Mouse (Mus musculus): ENCODE measurements around the gene Mgme1. TPM values are rescaled to one million over a fixed set of nuclear protein-coding genes. Genes with fewer than 3 reads are reported as not detected.

Mgme1 gene
- total RNA-seq (2014; rRNA removed), result 5.2 and 5.4 TPM in 2 replicates
- polyA plus RNA-seq (2015; fragmentation: Nextera tagmentation; extraction: Ambion mirVana), result 4.6 and 5.8 TPM in 2 replicates

DNA sequence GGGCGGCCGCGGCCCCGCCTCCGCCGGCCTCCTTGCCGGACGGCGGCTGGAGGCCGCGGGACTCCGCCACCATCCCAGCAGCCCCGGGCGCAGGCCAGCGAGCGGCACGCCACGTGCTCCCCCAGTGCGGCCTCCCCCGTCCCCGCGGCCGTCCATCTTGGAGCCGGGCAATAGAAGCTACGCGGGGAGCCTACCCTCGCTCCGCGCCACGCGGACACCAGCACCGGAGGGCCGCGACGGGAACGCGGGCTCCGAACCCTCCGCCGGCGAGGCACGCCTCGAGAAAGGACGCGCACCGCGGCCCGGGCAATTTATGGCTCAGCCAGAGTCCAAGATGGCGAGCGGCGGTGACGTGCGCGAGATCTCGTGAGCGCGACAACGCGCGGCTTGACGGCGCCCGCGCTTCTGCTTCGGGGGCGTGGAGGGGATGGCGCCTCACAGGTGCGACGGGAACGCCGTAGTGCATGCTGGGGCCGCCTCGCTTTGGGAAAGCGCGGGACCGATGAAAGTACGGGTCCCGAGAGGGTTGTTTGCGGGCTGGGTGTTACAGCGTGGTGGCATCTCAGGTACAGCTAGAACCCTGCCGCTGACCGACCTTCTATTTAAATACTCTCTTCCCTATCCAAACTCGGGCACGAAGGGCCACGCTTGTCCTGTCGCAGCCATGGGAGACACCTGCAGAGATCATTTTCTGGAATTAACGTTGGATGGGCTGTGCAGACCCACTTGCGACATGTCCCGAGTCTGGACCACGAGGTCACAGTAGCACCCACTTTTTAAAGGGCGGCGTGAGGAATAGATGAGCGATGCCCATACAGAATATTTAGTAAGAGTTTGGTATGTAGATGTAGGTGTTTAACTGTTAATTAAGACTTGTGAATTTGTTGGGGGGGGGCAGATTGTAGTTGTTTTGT lies at the start of gene Mgme1, which contains the start of gene Snx5:
TSS of gene Mgme1 (plus strand) at position 157 of the 914 bp plus-strand sequence.
TSS of gene Snx5 (minus strand) at position 400 of the 914 bp plus-strand sequence.
- no peak for TF ChIP-seq CTCF (IDR thresholded peaks at IDR 0.05; ENCODE audit: low read depth)
- Histone ChIP-seq H3K9ac (peak within 1 kb of the TSS; percentile 94), H3K4me3 (ENCODE audit: low read depth, low read length) (peak within 1 kb of the TSS; percentile 88), H3K4me1 (ENCODE audit: insufficient read depth) (peaks cover 14% of the 10 kb centered on the region), H3K4me2 (ENCODE audit: low read depth) (peak within 1 kb of the TSS; percentile 65), H3K27me3 (ENCODE audit: insufficient read depth, low read length) (no peaks in the 10 kb centered on the region), H3K27ac (ENCODE audit: low read depth, low read length) (peak within 1 kb of the TSS; percentile 91), H3K9me3 (ENCODE audit: low read length) (no peaks in the 10 kb centered on the region), H3K36me3 (ENCODE audit: insufficient read depth) (no peaks in the 10 kb centered on the region)
- WGBS, result 4% methylated on average over 82 of the region's 93 CpGs
- peak; percentile 97 for DNase-seq
- peak; percentile 99 for ATAC-seq

DNA sequence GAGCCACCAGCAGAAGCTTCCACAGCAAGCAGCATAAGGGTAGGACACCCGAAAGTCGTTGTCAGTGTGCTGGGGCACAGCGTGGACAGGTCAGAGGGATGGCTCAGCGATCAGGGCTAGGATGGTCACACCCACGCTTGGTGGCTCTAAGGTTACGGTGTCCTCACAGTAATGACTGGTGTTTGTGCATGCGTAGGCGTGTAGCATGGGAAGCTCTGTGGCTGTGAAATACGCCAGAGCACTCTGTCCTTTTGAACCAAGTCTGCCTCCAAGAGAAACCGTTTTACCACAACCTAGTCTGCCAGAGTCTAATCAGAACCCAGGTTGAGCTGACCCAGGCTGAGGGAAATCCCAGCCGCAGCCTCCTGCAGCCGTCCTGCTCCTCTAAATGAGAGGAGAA lies 46.1 kb upstream of the Mgme1 start:
- H3K9ac ChIP-seq, result no peak overlapping the region
- no peak for TF ChIP-seq CTCF (IDR thresholded peaks at IDR 0.05; ENCODE audit: low read depth)
- H3K4me3 ChIP-seq (ENCODE audit: low read depth, low read length), result no peak overlapping the region
- DNase-seq (no peak), ATAC-seq (no peak)
- 67% methylated on average over 12 of the region's 12 CpGs for WGBS
- H3K4me2 ChIP-seq (ENCODE audit: low read depth), result no peak overlapping the region
- H3K27ac ChIP-seq (ENCODE audit: low read depth, low read length), result no peak overlapping the region
- H3K9me3 ChIP-seq (ENCODE audit: low read length), result no peaks in the 10 kb centered on the region
- no peaks in the 10 kb centered on the region for H3K4me1 ChIP-seq (ENCODE audit: insufficient read depth)
- no peaks in the 10 kb centered on the region for H3K36me3 ChIP-seq (ENCODE audit: insufficient read depth)
- no peaks in the 10 kb centered on the region for H3K27me3 ChIP-seq (ENCODE audit: insufficient read depth, low read length)

DNA sequence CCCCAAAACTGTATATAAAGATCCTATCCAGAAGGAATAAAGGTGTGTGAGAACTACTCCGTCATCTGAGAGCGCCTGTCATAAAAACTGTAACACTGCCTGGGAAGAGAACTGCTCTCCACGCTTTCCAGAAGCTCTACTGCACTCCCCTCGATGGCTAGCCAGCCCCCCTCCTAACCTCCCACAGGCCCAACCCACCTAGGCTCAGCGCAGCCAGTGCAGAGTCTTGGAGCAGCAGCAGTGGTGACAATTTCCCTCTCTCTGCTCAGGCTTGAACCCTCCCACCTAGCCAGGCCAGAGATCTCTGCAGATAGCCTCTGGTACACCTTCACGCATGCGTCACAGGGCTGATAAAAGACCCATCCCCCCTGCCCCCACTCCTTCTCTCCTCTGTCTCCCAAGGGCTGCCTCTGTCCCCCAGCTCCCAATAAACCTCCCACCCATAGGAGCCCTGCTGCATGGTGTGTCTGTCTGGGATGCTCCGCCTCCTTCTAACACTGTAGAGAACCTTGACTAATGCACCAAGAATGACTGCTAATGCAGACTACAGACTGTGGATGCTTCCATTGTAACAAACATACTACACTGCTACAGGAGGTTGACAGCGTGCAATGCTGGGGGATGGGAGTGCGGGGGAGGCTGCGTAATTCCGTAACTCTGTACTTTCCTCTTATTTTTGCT lies 43.4 kb upstream of the Mgme1 start:
- Histone ChIP-seq H3K4me1 (ENCODE audit: insufficient read depth) (no peaks in the 10 kb centered on the region), H3K9ac (no peak overlapping the region), H3K27me3 (ENCODE audit: insufficient read depth, low read length) (no peaks in the 10 kb centered on the region), H3K27ac (ENCODE audit: low read depth, low read length) (no peak overlapping the region), H3K9me3 (ENCODE audit: low read length) (no peaks in the 10 kb centered on the region), H3K4me2 (ENCODE audit: low read depth) (no peak overlapping the region), H3K36me3 (ENCODE audit: insufficient read depth) (no peaks in the 10 kb centered on the region), H3K4me3 (ENCODE audit: low read depth, low read length) (no peak overlapping the region)
- ATAC-seq (no peak), DNase-seq (no peak)
- 90% methylated on average over 12 of the region's 12 CpGs for WGBS
- no peak for TF ChIP-seq CTCF (IDR thresholded peaks at IDR 0.05; ENCODE audit: low read depth)

DNA sequence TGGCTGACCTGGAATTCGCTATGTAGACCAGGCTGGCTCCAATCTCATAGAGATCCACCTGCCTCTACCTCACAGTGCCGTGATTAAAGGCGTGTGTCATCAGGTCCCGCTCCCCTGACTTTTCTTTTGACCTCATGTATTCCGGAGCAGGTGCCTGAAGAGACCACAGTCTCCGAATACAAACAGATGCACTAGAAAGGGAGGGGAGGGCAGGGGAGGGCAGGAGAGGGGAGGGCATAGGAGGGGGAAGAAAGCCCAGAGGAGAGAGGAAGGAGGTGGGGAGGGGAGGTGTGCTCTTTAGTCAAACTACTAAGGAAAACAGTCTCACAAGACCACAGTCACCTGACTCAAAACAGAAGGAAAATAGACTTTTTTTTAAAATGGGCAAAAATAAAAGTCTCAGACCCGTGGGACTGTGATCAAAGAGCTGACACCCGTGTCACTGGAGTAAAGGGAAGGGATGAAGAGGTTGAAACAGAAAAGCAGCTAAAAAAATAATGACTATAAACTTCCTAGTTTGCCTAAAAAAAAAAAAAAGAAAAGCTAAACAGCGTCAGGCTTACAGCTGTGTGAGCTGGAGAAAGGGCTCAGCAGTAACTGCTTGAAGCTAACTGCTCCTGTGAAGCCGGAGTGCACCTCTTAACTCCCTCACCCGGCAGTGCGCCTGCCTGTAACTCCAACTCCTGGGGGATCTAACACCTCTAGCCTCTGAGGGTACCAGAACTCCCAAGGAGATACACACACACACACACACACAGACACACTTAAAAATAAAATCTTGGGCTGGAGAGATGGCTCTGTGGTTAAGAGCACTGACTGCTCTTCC lies 41.7 kb upstream of the Mgme1 start:
- no peak overlapping the region for H3K4me2 ChIP-seq (ENCODE audit: low read depth)
- ATAC-seq, result no peak

DNA sequence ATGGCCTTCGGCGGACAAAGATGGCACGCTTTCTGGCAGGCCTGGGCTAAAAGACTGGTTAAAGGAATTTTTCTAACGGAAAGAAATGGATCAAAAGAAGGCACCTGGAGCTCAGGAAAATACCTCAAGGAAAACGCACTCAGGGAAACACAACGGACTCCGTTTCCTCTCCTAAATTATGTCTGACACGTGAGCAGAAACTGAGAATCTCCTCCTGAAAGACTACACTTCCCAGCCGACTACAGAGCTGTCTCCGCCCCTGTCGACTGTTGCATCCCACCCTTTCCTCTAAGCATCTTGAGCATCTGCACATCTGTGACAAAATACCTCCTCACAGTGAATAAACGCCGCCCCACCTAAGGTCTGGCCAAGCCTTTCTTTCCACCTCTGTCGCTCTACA lies 40.8 kb upstream of the Mgme1 start:
- DNase-seq, result no peak
- H3K4me1 ChIP-seq (ENCODE audit: insufficient read depth), result no peaks in the 10 kb centered on the region
- H3K36me3 ChIP-seq (ENCODE audit: insufficient read depth), result no peaks in the 10 kb centered on the region
- no peak overlapping the region for H3K4me2 ChIP-seq (ENCODE audit: low read depth)
- no peak for TF ChIP-seq CTCF (IDR thresholded peaks at IDR 0.05; ENCODE audit: low read depth)
- no peak overlapping the region for H3K4me3 ChIP-seq (ENCODE audit: low read depth, low read length)
- no peaks in the 10 kb centered on the region for H3K9me3 ChIP-seq (ENCODE audit: low read length)
- no peak for ATAC-seq
- no peak overlapping the region for H3K27ac ChIP-seq (ENCODE audit: low read depth, low read length)
- no peak overlapping the region for H3K9ac ChIP-seq
- no peaks in the 10 kb centered on the region for H3K27me3 ChIP-seq (ENCODE audit: insufficient read depth, low read length)
- 92% methylated on average over 14 of the region's 14 CpGs for WGBS

More for the DNA sequence above, 41.7 kb upstream of the Mgme1 start:
- Histone ChIP-seq H3K4me1 (ENCODE audit: insufficient read depth) (no peaks in the 10 kb centered on the region), H3K27ac (ENCODE audit: low read depth, low read length) (no peak overlapping the region), H3K9me3 (ENCODE audit: low read length) (no peaks in the 10 kb centered on the region), H3K4me3 (ENCODE audit: low read depth, low read length) (no peak overlapping the region), H3K36me3 (ENCODE audit: insufficient read depth) (no peaks in the 10 kb centered on the region), H3K9ac (no peak overlapping the region), H3K27me3 (ENCODE audit: insufficient read depth, low read length) (no peaks in the 10 kb centered on the region)
- no peak for TF ChIP-seq CTCF (IDR thresholded peaks at IDR 0.05; ENCODE audit: low read depth)
- whole genome bisulfite sequencing, result 78% methylated on average over 12 of the region's 12 CpGs
- DNase-seq, result no peak

DNA sequence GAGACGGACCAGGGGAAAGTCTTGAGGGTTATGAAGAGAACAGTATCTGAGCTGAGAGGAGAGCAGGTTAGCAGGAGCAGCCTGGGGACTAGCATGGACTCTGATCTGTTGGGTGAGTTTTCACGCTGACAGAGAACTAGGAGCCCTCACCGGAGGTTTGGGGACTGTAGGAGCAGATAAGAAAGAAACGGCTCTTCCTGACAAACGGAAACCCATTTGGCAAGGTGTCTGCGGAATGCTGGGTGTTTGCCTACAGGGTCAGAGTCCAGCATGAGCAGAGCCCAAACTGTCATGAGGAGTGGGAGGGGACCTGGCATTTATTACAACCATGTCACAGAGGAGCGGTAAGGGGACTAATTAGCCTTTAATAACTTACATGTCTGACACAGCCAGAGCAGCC lies 40.0 kb upstream of the Mgme1 start:
- H3K4me3 ChIP-seq (ENCODE audit: low read depth, low read length), result no peak overlapping the region
- DNase-seq (no peak), ATAC-seq (no peak)
- no peaks in the 10 kb centered on the region for H3K4me1 ChIP-seq (ENCODE audit: insufficient read depth)
- H3K4me2 ChIP-seq (ENCODE audit: low read depth), result no peak overlapping the region
- H3K9me3 ChIP-seq (ENCODE audit: low read length), result no peaks in the 10 kb centered on the region
- no peak overlapping the region for H3K27ac ChIP-seq (ENCODE audit: low read depth, low read length)
- no peaks in the 10 kb centered on the region for H3K27me3 ChIP-seq (ENCODE audit: insufficient read depth, low read length)
- no peak overlapping the region for H3K9ac ChIP-seq
- TF ChIP-seq CTCF (IDR thresholded peaks at IDR 0.05; ENCODE audit: low read depth), result no peak
- 80% methylated on average over 7 of the region's 7 CpGs for WGBS
- no peaks in the 10 kb centered on the region for H3K36me3 ChIP-seq (ENCODE audit: insufficient read depth)
